Mouse (Mus musculus) cerebellum, adult 2 months (tissue): ENCODE data around the gene Cc2d1a.

ENCODE experiments used
- CTCF ChIP-seq: fragments of 200-500 bp; IDR thresholded peaks from 2 replicates; pipeline ENCODE4 v1.5.1; 2011; ENCODE audit warnings: low read depth, mild to moderate bottlenecking, control low read depth, low read length, moderate library complexity, borderline replicate concordance; ENCODE audit not compliant: insufficient read depth
- POLR2A ChIP-seq: fragments of 200-500 bp; IDR thresholded peaks from 2 replicates; pipeline ENCODE4 v1.6.1; 2011; ENCODE audit warnings: low read length, control low read depth, borderline replicate concordance; ENCODE audit not compliant: insufficient read depth

- TF ChIP-seq CTCF (no peak), POLR2A (no peak)
These were observed 20.4 kb downstream of the Cc2d1a start for GRCm38 (mm10) chr8:84127202-84127901.
